Mouse (Mus musculus) lung, adult 2 months (tissue): ENCODE data around the gene Tenm4. TPM values are rescaled to one million over a fixed set of nuclear protein-coding genes. Genes with fewer than 3 reads are reported as not detected.

Experiments
- DNase-seq: peaks from one replicate; pipeline ENCODE4 v3.0.0; 2022
- H3K4me1 ChIP-seq: fragments of 200-500 bp; 2 replicates; pipeline ENCODE4 v1.6.1; 2011; ENCODE audit warnings: low read length; ENCODE audit not compliant: control insufficient read depth, insufficient read depth
- H3K4me3 ChIP-seq: fragments of 200-500 bp; replicated peaks from 2 replicates; pipeline ENCODE3; 2011; ENCODE audit warnings: low read depth, mild to moderate bottlenecking, control low read depth, low read length; ENCODE audit errors: extremely low read depth
- CTCF ChIP-seq: fragments of 200-500 bp; IDR thresholded peaks from 2 replicates; pipeline ENCODE4 v1.5.1; 2011; ENCODE audit warnings: mild to moderate bottlenecking, low read length, control low read depth; ENCODE audit not compliant: insufficient read depth
- POLR2A ChIP-seq: fragments of 200-500 bp; IDR thresholded peaks from 2 replicates; pipeline ENCODE4 v1.6.1; 2011; ENCODE audit warnings: low read depth, mild to moderate bottlenecking, control low read depth, low read length, borderline replicate concordance; ENCODE audit errors: extremely low read depth
- WGBS: fragments of 180-500 bp; shearing (Covaris S2); methylation state at CpG from one replicate; pipeline ENCODE4 v1.1.7; 2018; 5-methylcytosine and 5-hydroxymethylcytosine counted together
- polyA plus RNA-seq: library from polyadenylated mRNA; depleted of rRNA; stranded (reverse); fragments of >200 nt; gene quantifications from 2 replicates; pipeline ENCODE4 v1.2.3, GENCODE M21; 2012

Tenm4 gene
- polyA plus RNA-seq, 1 experiment = 0.98 TPM

DNA sequence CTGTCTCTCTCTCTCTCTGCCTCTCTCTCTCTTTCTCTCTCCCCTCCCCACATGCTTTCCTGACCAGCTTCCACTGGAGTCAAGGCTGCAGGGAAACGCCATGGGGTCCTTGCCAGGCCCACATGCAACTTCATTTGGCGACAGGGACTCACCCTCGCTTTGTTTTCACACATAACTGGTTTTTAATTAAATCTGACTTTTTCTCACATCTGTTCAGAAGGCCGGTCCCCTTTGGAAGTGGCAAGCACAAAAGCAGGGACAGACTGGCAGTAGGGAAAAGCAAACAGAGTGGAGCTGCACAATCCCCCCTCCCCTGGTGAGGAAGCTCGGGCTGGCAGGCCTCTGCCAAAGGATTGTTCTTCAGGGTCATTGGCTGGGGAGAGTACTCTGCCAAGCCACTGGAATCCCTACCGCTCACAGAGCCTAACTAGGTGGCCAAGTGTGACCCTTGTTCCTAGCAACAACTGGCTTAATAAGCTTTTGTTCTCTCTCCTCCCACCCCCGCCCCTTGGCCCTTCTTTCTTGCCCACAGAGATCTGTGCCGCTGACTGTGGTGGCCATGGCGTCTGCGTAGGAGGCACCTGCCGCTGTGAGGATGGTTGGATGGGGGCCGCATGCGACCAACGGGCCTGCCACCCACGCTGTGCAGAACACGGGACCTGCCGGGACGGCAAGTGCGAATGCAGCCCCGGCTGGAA is 625.9 kb downstream of the Tenm4 start:
- 70% methylated on average over 20 of the region's 20 CpGs for WGBS
- TF ChIP-seq POLR2A = no peak
- no peak for TF ChIP-seq CTCF
- DNase-seq = no peak
- H3K4me1 ChIP-seq = no peaks in the 10 kb centered on the region; the same call in none of the 2 replicates
- no peak overlapping the region for H3K4me3 ChIP-seq

DNA sequence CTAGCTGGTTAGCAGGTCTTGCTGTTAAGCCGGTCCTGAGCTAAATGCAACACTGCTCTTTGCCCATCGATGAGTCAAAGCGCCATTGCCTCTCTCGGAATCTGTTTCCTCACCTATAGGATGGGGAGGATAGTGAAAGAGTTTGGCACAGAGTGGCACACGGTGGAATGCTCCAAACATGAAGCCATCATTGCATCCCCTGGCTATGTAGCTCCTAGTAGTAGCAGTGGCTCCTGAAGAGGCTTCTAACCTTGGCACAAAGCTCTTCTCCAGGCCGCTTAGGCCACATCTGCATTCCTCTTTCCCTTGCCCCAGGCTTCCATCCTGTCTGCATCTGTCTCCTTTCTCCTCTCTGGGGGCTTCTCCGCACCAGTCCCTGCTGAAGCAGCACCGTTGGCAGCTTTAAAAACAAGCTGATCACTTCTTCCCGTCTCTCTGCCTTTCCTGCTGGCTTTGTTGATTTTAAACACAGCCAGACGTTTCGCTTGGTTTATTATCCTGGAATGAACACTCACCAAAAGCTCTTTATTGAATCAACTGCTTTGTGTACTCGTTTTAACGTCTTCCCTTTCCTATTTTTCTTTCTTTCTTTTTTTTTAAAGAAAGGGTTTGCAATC is 626.8 kb downstream of the Tenm4 start:
- TF ChIP-seq CTCF (no peak), POLR2A (no peak)
- Histone ChIP-seq H3K4me1 (no peaks in the 10 kb centered on the region; the same call in none of the 2 replicates), H3K4me3 (no peak overlapping the region)
- WGBS = 52% methylated on average over 13 of the region's 13 CpGs
- no peak for DNase-seq

DNA sequence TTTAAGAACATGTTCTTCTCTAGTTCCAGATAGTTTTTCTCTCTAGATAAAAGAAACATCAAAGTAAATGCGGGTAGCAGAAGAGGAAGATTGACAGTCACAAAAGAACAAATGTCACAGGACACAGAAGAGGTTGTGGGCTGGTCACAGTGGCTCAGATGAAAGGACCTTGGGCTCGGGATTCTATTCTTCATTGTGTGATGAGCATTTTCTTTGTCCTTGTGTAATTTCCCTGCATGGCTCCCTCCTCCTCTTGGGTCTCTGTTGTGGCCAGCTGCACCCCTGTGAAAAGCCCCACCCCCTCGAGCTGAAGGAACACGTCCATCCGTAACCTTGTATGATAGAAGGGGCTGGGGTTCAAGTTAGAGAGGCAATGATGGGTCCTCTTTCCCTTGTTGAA is 628.8 kb downstream of the Tenm4 start:
- Histone ChIP-seq H3K4me3 (no peak overlapping the region), H3K4me1 (no peaks in the 10 kb centered on the region; the same call in none of the 2 replicates)
- DNase-seq = no peak
- TF ChIP-seq POLR2A (no peak), CTCF (no peak)
- 70% methylated on average over 5 of the region's 5 CpGs for WGBS

DNA sequence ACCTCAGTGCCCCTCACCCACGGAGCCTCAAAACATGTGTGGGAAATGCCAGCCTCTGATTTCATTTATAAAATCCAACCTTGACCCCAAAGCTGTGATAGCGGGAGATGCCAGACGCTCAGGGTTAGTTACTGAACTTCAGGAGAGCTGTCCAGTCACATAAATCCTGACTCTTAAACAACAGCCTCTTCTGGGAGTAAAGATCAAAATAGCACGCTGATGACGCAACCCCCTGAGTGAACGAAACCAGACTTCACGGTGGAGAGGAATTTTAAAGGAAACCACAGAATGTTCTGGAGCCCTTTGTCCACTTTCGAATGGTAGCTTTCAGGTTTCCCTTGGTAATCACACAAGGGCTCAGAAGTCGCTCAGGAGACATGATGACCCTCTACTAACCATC is 630.3 kb downstream of the Tenm4 start:
- DNase-seq = no peak

DNA sequence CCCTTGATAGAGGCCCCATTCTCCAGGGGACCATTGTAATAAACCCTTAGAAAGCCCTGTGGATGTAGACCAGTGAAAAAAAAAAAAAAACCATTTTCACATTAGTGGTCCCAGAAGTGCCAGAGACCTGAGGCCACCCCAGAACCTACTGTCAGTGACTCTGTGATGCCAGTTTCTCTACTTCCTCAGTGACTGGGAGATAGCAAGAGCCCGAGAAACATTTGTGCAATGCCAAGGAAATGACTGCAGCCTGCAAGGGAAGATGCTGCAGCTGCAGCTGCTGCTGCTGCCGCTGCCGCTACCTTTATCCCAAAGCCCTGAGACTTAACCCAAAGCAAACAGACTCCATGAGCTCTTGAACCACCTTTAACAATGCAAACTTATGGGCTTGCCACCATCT is 631.2 kb downstream of the Tenm4 start:
- WGBS = 80% methylated on average over 3 of the region's 3 CpGs
- Histone ChIP-seq H3K4me1 (no peaks in the 10 kb centered on the region), H3K4me3 (no peak overlapping the region)
- TF ChIP-seq CTCF (no peak), POLR2A (no peak)
- DNase-seq = no peak

More for the DNA sequence above, 630.3 kb downstream of the Tenm4 start:
- no peak for TF ChIP-seq POLR2A
- no peak overlapping the region for H3K4me3 ChIP-seq
- H3K4me1 ChIP-seq = no peaks in the 10 kb centered on the region; the same call in 1 of the 2 replicates
- WGBS = 41% methylated on average over 9 of the region's 9 CpGs

DNA sequence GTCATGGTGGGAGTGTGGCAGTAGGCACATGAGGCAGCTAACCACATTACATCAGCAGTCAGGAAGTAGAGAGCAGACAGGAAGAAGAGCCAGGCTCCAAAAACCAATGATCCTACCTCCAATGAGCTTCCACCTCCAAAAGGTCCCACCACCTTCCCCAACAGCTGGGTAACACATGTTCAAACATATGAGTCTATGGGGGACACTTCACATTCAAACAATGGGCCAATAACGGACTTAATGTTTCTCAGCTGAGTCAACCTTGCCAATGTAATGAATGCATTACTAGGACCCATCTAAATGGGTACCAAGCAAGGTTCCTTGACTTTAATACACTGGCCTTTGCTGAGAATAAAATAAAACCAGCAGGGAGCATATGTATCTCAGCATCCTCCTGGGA is 635.5 kb downstream of the Tenm4 start:
- H3K4me1 ChIP-seq = no peaks in the 10 kb centered on the region
- H3K4me3 ChIP-seq = no peak overlapping the region
- DNase-seq = no peak
- 81% methylated on average over 1 of the region's 1 CpGs for WGBS
- TF ChIP-seq CTCF = no peak

DNA sequence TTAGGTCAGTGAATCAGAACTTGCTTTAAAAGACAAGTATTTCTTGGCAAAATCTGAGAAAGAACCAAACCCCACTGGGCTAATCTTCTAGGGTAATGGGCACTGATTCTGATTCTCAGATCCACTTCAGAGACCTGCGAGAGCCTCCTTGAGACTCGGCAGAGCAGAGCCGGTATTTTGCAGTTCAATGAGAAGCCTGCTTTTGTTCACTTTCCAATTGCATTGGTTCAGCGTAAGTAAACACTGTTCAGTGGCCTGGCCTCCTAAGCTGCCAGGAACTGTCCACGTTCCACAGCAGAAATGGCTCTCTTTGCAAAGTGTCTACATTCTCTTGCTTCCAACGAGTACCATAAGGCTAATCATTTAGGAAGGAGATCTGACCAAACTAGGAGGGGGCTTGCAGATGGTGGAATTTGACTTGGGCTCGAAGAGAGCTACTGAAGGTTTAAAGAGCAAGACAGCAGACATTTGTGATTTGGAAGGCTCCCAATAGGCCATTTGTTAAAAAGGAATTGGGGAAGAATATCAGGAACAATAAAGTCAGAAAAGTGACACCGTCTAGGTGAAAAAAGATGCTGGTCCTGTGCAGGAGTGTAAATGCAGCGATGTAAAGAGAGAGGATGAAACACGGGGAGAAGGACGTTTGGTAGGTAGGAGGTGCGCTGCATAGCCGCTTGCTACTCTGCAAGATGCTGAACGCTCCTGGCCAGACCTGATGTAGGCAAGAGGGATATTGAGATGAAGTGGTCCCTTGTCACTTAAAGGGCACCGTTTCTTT is 636.4 kb downstream of the Tenm4 start:
- no peak overlapping the region for H3K4me3 ChIP-seq
- H3K4me1 ChIP-seq = no peaks in the 10 kb centered on the region
- WGBS = 71% methylated on average over 15 of the region's 15 CpGs
- DNase-seq = no peak
- TF ChIP-seq CTCF (no peak), POLR2A (no peak)

DNA sequence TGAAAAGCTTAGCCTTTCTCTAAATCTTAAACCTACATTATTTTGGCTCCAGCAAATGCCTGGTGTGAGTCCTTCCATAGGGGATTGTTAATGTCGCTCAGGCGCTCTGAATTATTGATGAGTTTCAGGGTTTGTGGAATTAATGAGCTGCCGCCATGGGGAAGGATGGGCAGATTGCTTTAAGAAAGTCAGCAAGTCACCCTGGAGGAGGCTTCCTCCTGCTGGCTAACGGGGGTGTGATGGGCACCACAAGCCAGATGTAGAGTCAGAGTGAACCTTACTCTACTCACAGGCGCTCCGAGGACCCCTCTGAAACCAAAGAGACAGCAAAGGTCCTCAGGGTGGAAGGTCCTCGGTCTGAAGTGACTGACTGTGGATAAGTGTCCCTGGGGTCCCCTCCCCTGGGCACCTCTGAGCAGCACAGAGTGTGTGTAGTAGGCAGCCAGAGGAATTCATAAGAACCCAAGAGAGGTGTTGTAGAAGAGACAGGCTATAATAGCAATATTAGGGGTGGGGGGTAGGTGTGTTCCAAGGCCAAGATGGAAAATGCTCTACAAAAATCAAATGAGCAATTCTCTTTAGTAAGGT is 637.1 kb downstream of the Tenm4 start:
- TF ChIP-seq POLR2A = no peak
- H3K4me1 ChIP-seq = no peaks in the 10 kb centered on the region
- H3K4me3 ChIP-seq = no peak overlapping the region
- 93% methylated on average over 7 of the region's 7 CpGs for WGBS
- DNase-seq = no peak

DNA sequence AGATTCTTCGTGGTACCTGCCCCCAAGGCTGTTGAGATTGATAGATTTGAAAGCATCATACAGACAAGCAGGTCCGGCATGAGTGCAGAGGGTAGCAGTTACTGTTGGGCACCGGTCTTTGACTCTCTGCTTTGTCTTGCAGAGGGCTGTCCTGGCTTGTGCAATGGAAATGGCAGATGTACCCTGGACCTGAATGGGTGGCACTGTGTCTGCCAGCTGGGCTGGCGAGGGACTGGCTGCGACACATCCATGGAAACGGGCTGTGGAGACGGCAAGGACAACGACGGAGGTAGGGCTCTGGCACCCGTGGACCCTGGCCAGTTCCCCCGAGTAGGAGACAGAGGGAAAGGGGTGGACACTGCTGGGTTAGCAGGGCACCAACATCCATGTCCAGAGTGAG is 640.6 kb downstream of the Tenm4 start:
- 91% methylated on average over 11 of the region's 11 CpGs for WGBS
- H3K4me1 ChIP-seq = no peaks in the 10 kb centered on the region
- H3K4me3 ChIP-seq = no peak overlapping the region
- TF ChIP-seq POLR2A = no peak
- no peak for TF ChIP-seq CTCF
- no peak for DNase-seq
